Mouse (Mus musculus): ENCODE results near the gene Gm13271. TPM values are rescaled to one million over a fixed set of nuclear protein-coding genes. Genes with fewer than 3 reads are reported as not detected.
"Not testable (repeated sequence)": the region's sequence is repeated elsewhere in the genome, so short reads cannot be mapped to it uniquely, and the experiment has no call there.

Gene Gm13271
- polyA plus RNA-seq, 1 experiment from 2014 or later, result not detected

DNA sequence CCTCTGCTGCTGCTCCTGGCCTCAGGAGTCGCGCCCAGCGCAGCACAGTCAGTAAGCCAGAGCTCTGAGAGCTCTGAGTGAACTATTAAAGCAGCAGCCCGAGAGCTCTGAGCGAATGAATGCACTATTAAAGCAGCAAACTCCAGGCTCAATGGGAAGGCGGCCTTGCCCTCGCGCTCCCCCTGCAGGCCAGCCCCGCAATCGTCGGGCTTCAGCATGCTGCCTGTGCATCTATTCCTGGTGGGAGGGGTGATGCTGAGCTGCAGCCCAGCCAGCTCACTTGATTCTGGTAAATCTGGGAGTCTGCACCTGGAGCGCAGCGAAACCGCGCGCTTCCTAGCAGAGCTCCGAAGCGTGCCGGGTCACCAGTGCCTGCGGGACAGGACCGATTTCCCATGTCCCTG lies 3.0 kb downstream of the Gm13271 start:
- Histone ChIP-seq H3K27ac (ENCODE audit: low read length) (peak overlapping the region; percentile 84), H3K4me2 (ENCODE audit: low read depth, low read length) (peak overlapping the region; percentile 84), H3K9ac (ENCODE audit: low read depth, low read length) (peak overlapping the region; percentile 65), H3K4me3 (ENCODE audit: low read depth, low read length) (peak overlapping the region; percentile 66)
- WGBS (ENCODE audit: insufficient replicate concordance), result under 1% methylated on average over 12 of the region's 21 CpGs
- H3K4me1 ChIP-seq (ENCODE audit: control insufficient read depth, low read depth, low read length); H3K27me3 ChIP-seq (ENCODE audit: control insufficient read depth, insufficient read depth, low read depth, low read length); H3K36me3 ChIP-seq (ENCODE audit: control insufficient read depth, insufficient read depth); H3K9me3 ChIP-seq (replicated peaks; ENCODE audit: control insufficient read depth, low read length): not testable (repeated sequence)
- ATAC-seq (ENCODE audit: low read depth), result peak; percentile 100

DNA sequence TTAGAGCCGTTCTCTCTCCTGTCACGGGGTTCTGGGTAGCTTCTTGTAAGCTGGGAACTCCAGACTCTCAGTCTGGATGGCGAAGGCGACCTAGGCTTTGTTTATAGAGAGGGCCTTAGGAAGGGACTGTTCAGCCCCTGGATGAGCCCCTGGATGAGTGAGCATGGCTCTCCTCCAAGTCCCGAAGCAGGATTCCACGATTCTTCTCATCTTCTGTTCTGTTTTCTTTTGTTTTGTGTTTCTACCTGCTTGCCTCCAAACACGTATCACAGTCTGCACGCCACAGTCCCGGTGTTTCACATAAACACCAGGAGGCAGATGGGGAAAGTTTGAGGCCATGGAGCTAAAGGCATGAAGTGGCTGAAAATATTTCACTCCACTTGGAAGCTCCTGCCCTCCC lies 4.1 kb downstream of the Gm13271 start:
- H3K4me2 ChIP-seq (ENCODE audit: low read depth, low read length); H3K27ac ChIP-seq (ENCODE audit: low read length); H3K27me3 ChIP-seq (ENCODE audit: control insufficient read depth, insufficient read depth, low read depth, low read length); H3K9ac ChIP-seq (ENCODE audit: low read depth, low read length); H3K36me3 ChIP-seq (ENCODE audit: control insufficient read depth, insufficient read depth); H3K9me3 ChIP-seq (replicated peaks; ENCODE audit: control insufficient read depth, low read length); H3K4me3 ChIP-seq (ENCODE audit: low read depth, low read length); H3K4me1 ChIP-seq (ENCODE audit: control insufficient read depth, low read depth, low read length); ATAC-seq (ENCODE audit: low read depth): not testable (repeated sequence)
- WGBS (ENCODE audit: insufficient replicate concordance), result 80% methylated on average over 7 of the region's 9 CpGs

DNA sequence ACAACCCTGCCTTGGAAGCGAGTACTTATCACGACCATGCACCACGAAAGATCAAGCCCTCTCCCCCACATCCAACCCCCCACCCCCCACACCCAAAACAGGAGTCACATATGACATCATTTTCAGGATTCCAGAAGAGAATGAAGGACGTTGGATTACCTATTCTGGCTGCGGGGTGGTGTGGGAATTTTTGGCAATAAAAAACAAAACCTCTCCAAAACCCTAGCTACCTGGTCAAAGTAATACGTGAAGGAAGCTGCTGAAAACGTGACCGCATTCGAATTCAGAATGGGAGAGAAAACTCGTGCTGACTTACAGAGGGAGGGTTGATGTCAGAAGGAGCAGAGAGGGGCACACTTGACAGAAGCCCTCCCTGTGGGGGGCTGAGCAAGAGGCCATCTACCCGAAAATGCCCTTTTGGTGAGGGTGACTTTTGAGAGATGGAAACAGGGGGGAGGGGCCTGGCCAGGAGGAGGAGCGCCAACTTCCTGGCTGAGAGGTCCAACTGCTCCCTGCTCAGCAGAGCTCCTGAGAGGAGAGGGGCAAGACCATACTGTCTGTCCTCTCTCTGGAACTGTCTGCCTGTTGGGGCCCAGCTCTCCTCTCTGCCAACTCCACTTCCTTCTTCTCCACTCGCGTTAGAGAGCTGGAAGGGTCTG lies 5.1 kb downstream of the Gm13271 start, which contains the start of gene Gm13283:
TSS of gene Gm13283 (plus strand) at position 510 of the 659 bp plus-strand sequence.
- 6% methylated on average over 9 of the region's 14 CpGs for WGBS (ENCODE audit: insufficient replicate concordance)
- H3K36me3 ChIP-seq (ENCODE audit: control insufficient read depth, insufficient read depth); H3K4me1 ChIP-seq (ENCODE audit: control insufficient read depth, low read depth, low read length); ATAC-seq (ENCODE audit: low read depth); H3K27ac ChIP-seq (ENCODE audit: low read length); H3K27me3 ChIP-seq (ENCODE audit: control insufficient read depth, insufficient read depth, low read depth, low read length); H3K9ac ChIP-seq (ENCODE audit: low read depth, low read length); H3K9me3 ChIP-seq (replicated peaks; ENCODE audit: control insufficient read depth, low read length): not testable (repeated sequence)
- Histone ChIP-seq H3K4me2 (ENCODE audit: low read depth, low read length) (peak within 1 kb of the TSS; percentile 46), H3K4me3 (ENCODE audit: low read depth, low read length) (peak within 1 kb of the TSS; percentile 24)

DNA sequence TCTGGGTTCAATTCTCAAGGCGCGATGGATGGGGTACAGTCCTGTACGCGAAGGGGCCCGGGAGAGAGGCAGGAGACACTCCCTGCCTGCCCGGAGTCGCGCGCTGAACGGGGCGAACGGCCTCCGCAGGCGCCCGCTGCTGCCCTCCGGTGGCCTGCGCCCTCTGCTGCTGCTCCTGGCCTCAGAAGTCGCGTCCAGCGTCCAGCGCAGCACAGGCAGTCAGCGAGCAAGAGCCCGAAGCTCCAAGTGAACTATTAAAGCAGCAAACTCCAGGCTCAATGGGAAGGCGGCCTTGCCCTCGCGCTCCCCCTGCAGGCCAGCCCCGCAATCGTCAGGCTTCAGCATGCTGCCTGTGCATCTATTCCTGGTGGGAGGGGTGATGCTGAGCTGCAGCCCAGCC lies 5.8 kb downstream of the Gm13271 start:
- ATAC-seq (ENCODE audit: low read depth); H3K36me3 ChIP-seq (ENCODE audit: control insufficient read depth, insufficient read depth); H3K4me1 ChIP-seq (ENCODE audit: control insufficient read depth, low read depth, low read length); H3K27me3 ChIP-seq (ENCODE audit: control insufficient read depth, insufficient read depth, low read depth, low read length); H3K9ac ChIP-seq (ENCODE audit: low read depth, low read length); H3K9me3 ChIP-seq (replicated peaks; ENCODE audit: control insufficient read depth, low read length); H3K27ac ChIP-seq (ENCODE audit: low read length): not testable (repeated sequence)
- peak overlapping the region; percentile 46 for H3K4me2 ChIP-seq (ENCODE audit: low read depth, low read length)
- WGBS (ENCODE audit: insufficient replicate concordance), result 0% methylated on average over 24 of the region's 28 CpGs
- H3K4me3 ChIP-seq (ENCODE audit: low read depth, low read length), result peak overlapping the region; percentile 24

DNA sequence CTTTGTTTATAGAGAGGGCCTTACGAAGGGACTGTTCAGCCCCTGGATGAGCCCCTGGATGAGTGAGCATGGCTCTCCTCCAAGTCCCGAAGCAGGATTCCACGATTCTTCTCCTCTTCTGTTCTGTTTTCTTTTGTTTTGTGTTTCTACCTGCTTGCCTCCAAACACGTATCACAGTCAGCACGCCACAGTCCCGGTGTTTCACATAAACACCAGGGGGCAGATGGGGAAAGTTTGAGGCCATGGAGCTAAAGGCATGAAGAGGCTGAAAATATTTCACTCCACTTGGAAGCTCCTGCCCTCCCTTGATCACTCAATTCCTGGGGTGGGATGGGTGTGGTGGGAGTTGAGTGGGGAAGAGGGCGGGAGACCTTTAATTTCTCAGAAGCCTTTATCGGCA lies 7.1 kb downstream of the Gm13271 start:
- not testable (repeated sequence) for H3K9ac ChIP-seq (ENCODE audit: low read depth, low read length)

GRCm38 (mm10) chr4:88762341-88762740 lies 7.7 kb downstream of the Gm13271 start:
- H3K9ac ChIP-seq (ENCODE audit: low read depth, low read length); H3K27ac ChIP-seq (ENCODE audit: low read length); H3K36me3 ChIP-seq (ENCODE audit: control insufficient read depth, insufficient read depth); H3K4me3 ChIP-seq (ENCODE audit: low read depth, low read length); H3K4me1 ChIP-seq (ENCODE audit: control insufficient read depth, low read depth, low read length); ATAC-seq (ENCODE audit: low read depth); H3K27me3 ChIP-seq (ENCODE audit: control insufficient read depth, insufficient read depth, low read depth, low read length); H3K9me3 ChIP-seq (replicated peaks; ENCODE audit: control insufficient read depth, low read length): not testable (repeated sequence)
- 40% methylated on average over 8 of the region's 9 CpGs for WGBS (ENCODE audit: insufficient replicate concordance)
- H3K4me2 ChIP-seq (ENCODE audit: low read depth, low read length), result peak overlapping the region; percentile 42; the same call in 1 of the 2 replicates

More for the DNA sequence above, 7.1 kb downstream of the Gm13271 start:
- not testable (repeated sequence) for H3K9me3 ChIP-seq (replicated peaks; ENCODE audit: control insufficient read depth, low read length); H3K4me1 ChIP-seq (ENCODE audit: control insufficient read depth, low read depth, low read length); H3K36me3 ChIP-seq (ENCODE audit: control insufficient read depth, insufficient read depth); H3K4me3 ChIP-seq (ENCODE audit: low read depth, low read length); H3K27ac ChIP-seq (ENCODE audit: low read length); ATAC-seq (ENCODE audit: low read depth); H3K4me2 ChIP-seq (ENCODE audit: low read depth, low read length); H3K27me3 ChIP-seq (ENCODE audit: control insufficient read depth, insufficient read depth, low read depth, low read length)
- 55% methylated on average over 6 of the region's 8 CpGs for WGBS (ENCODE audit: insufficient replicate concordance)

GRCm38 (mm10) chr4:88763384-88764018 lies 8.8 kb downstream of the Gm13271 start:
- not testable (repeated sequence) for ATAC-seq (ENCODE audit: low read depth); H3K27ac ChIP-seq (ENCODE audit: low read length); H3K27me3 ChIP-seq (ENCODE audit: control insufficient read depth, insufficient read depth, low read depth, low read length); H3K4me1 ChIP-seq (ENCODE audit: control insufficient read depth, low read depth, low read length); H3K36me3 ChIP-seq (ENCODE audit: control insufficient read depth, insufficient read depth); H3K9ac ChIP-seq (ENCODE audit: low read depth, low read length); H3K9me3 ChIP-seq (replicated peaks; ENCODE audit: control insufficient read depth, low read length)
- WGBS (ENCODE audit: insufficient replicate concordance), result 3% methylated on average over 27 of the region's 42 CpGs
- Histone ChIP-seq H3K4me3 (ENCODE audit: low read depth, low read length) (peak overlapping the region; percentile 45; the same call in 1 of the 2 replicates), H3K4me2 (ENCODE audit: low read depth, low read length) (peak overlapping the region; percentile 52)

GRCm38 (mm10) chr4:88773534-88773933 lies 18.9 kb downstream of the Gm13271 start, which contains the start of gene Gm13290:
Gene Gm13290 (plus strand): TSS chr4:88773834.
- H3K4me1 ChIP-seq (ENCODE audit: control insufficient read depth, low read depth, low read length); ATAC-seq (ENCODE audit: low read depth); H3K9me3 ChIP-seq (replicated peaks; ENCODE audit: control insufficient read depth, low read length); H3K27me3 ChIP-seq (ENCODE audit: control insufficient read depth, insufficient read depth, low read depth, low read length); H3K27ac ChIP-seq (ENCODE audit: low read length); H3K4me3 ChIP-seq (ENCODE audit: low read depth, low read length); H3K4me2 ChIP-seq (ENCODE audit: low read depth, low read length); H3K36me3 ChIP-seq (ENCODE audit: control insufficient read depth, insufficient read depth); H3K9ac ChIP-seq (ENCODE audit: low read depth, low read length): not testable (repeated sequence)
- WGBS (ENCODE audit: insufficient replicate concordance), result no CpG with 5 or more reads among the region's 32 CpGs

DNA sequence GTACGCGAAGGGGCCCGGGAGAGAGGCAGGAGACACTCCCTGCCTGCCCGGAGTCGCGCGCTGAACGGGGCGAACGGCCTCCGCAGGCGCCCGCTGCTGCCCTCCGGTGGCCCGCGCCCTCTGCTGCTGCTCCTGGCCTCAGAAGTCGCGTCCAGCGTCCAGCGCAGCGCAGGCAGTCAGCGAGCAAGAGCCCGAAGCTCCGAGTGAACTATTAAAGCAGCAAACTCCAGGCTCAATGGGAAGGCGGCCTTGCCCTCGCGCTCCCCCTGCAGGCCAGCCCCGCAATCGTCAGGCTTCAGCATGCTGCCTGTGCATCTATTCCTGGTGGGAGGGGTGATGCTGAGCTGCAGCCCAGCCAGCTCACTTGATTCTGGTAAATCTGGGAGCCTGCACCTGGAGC lies 22.0 kb downstream of the Gm13271 start, which contains the start of gene Gm13289:
TSS of gene Gm13289 (plus strand) at position 301 of the 400 bp plus-strand sequence.
- not testable (repeated sequence) for ATAC-seq (ENCODE audit: low read depth); H3K27ac ChIP-seq (ENCODE audit: low read length); H3K36me3 ChIP-seq (ENCODE audit: control insufficient read depth, insufficient read depth); H3K4me1 ChIP-seq (ENCODE audit: control insufficient read depth, low read depth, low read length); H3K9me3 ChIP-seq (replicated peaks; ENCODE audit: control insufficient read depth, low read length); H3K4me2 ChIP-seq (ENCODE audit: low read depth, low read length); H3K9ac ChIP-seq (ENCODE audit: low read depth, low read length); H3K27me3 ChIP-seq (ENCODE audit: control insufficient read depth, insufficient read depth, low read depth, low read length); H3K4me3 ChIP-seq (ENCODE audit: low read depth, low read length)
- WGBS (ENCODE audit: insufficient replicate concordance), result no CpG with 5 or more reads among the region's 29 CpGs
